Mouse (Mus musculus): ENCODE results near the gene Psma6. TPM values are rescaled to one million over a fixed set of nuclear protein-coding genes. Genes with fewer than 3 reads are reported as not detected.

Gene Psma6
- polyA plus RNA-seq, 1 experiment from 2014 or later = 409 TPM

DNA sequence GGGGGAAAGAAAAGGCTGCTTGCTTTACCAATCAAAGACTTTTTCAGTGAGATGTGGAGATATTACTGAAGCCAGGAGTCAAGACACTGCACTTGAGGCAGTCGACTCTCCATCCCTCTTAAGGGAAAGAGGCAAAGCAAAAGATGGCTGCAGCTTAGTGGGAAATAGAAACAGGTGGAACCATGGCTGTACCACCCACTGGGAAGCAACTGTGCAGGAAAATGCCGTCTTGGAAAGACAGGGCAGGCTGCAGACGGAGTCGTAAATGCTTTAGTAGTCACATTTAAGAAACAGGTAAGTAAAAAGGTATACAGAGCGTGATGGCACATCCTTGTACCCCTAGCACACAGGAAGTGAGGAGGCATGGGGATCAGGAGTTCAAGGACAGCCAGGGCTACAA is 79.1 kb downstream of the Psma6 start:
- no peak overlapping the region for H3K4me3 ChIP-seq
- peaks cover 39% of the 10 kb centered on the region for H3K4me1 ChIP-seq
- no peaks in the 10 kb centered on the region for H3K27me3 ChIP-seq (ENCODE audit: insufficient read depth, poor library complexity, severe bottlenecking)
- H3K9me3 ChIP-seq = no peaks in the 10 kb centered on the region
- no peaks in the 10 kb centered on the region for H3K36me3 ChIP-seq
- no peak overlapping the region for H3K27ac ChIP-seq
- 84% methylated on average over 5 of the region's 5 CpGs for WGBS
- no peak for DNase-seq (ENCODE audit: low spot score)

DNA sequence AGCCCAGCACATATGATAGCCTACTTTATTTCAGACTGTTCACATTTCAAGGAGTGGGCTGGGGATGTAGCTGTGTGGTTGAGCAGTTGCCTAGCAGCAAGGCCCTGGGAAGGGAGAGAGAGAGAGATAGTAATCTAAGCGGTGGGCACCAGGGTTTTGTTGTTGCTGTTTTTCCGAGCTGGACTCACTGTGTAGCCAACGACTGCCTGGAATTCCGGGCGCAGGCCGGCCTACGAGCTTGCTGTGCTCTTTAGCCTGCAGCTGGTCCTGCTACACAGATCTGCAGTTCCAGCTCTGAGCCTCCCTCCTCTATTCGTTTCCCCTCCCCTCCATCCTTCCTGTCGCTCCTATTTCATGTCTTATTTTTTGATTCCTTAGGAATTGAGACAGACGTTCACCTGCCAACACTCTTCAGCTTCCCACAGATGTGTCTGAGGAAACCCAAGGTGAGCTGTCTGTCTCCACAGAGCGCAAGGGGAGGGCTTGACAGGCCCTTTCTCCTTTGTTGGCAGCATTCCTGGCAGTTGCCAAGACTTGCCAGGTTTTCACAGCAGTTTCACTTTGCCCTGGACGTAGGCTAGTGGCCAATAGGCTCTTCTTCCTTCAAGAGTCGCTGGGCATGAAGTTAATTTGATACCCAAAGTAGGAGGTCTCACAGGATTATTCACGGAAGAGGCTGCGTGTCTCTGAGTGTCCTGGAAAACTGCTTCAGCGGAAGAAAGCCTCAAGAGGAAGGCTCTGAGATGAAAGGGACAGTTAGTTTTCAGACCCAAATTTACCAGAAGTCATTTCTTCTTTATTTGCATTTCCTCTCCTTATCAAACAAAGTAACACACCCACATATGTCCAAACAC is 80.2 kb downstream of the Psma6 start:
- H3K4me1 ChIP-seq = peaks cover 48% of the 10 kb centered on the region
- DNase-seq (ENCODE audit: low spot score) = no peak

DNA sequence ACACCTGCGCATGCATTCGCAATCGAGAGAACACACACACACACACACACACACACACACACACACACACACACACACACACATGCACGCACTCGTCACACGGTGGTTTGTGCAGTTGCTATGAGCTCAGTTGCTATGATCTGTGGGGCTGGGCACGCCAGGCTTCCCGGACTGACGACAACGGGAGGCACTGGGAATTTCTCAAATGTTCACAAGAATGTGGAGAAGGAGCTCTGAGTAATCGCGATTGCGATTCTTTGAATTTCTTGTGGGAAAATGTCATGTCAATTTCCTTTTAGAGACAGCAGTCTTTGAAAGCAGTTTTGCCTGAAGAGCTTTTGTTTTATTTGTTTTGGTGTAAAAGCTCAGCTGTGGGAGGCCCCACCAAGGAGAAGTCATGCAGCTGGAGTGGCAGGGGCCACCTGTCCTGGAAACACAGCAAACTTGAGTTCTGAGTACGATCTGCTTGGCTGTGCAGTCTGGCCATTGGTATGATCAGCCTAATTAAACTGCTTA is 80.9 kb downstream of the Psma6 start:
- Histone ChIP-seq H3K4me1 (peaks cover 48% of the 10 kb centered on the region), H3K4me3 (no peak overlapping the region), H3K27ac (no peak overlapping the region), H3K36me3 (no peaks in the 10 kb centered on the region), H3K9me3 (no peaks in the 10 kb centered on the region), H3K27me3 (ENCODE audit: insufficient read depth, poor library complexity, severe bottlenecking) (0 out of 2 replicates have a peak, but pooled peaks cover 7% of the 10 kb centered on the region)
- no peak for DNase-seq (ENCODE audit: low spot score)
- 77% methylated on average over 14 of the region's 14 CpGs for WGBS

More for the DNA sequence above, 80.2 kb downstream of the Psma6 start:
- H3K27ac ChIP-seq = 0 out of 2 replicates have a peak overlapping the region, but pooled peaks have one; percentile 16
- H3K27me3 ChIP-seq (ENCODE audit: insufficient read depth, poor library complexity, severe bottlenecking) = 0 out of 2 replicates have a peak, but pooled peaks cover under 1% of the 10 kb centered on the region
- 41% methylated on average over 16 of the region's 16 CpGs for WGBS
- no peaks in the 10 kb centered on the region for H3K9me3 ChIP-seq
- H3K4me3 ChIP-seq = no peak overlapping the region
- H3K36me3 ChIP-seq = no peaks in the 10 kb centered on the region

DNA sequence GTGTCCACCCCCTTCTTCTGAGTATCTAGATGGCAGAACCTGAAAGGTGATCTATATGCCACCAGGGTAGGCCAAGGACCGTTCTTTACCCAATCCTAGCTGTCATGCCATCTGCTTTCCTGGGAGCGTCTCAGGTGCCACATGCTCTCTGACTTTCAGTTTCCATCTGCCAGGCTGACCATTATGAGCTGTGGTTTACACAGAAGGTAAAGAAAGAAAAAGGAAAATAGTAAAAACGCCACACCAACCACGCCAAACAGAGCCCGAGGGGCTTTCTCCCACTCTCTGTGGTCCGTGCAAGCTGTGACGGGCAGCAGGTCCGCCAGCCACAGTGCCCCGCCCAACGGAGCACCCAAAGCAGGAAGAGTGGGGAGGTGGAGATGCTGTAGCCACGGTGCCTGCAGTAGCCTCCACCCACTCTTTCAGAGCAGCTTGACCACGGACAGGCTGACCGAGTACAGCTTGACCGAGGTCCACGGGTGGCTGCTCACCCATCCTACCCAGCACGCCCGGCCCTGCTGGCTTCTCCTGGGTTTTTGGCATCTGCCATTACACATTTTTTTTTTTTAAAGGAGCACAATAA is 81.5 kb downstream of the Psma6 start:
- H3K9me3 ChIP-seq = no peaks in the 10 kb centered on the region
- no peak overlapping the region for H3K27ac ChIP-seq
- WGBS = 80% methylated on average over 17 of the region's 17 CpGs
- DNase-seq (ENCODE audit: low spot score) = no peak
- peaks cover 53% of the 10 kb centered on the region for H3K4me1 ChIP-seq
- H3K4me3 ChIP-seq = no peak overlapping the region
- H3K27me3 ChIP-seq (ENCODE audit: insufficient read depth, poor library complexity, severe bottlenecking) = 0 out of 2 replicates have a peak, but pooled peaks cover 7% of the 10 kb centered on the region
- H3K36me3 ChIP-seq = no peaks in the 10 kb centered on the region

DNA sequence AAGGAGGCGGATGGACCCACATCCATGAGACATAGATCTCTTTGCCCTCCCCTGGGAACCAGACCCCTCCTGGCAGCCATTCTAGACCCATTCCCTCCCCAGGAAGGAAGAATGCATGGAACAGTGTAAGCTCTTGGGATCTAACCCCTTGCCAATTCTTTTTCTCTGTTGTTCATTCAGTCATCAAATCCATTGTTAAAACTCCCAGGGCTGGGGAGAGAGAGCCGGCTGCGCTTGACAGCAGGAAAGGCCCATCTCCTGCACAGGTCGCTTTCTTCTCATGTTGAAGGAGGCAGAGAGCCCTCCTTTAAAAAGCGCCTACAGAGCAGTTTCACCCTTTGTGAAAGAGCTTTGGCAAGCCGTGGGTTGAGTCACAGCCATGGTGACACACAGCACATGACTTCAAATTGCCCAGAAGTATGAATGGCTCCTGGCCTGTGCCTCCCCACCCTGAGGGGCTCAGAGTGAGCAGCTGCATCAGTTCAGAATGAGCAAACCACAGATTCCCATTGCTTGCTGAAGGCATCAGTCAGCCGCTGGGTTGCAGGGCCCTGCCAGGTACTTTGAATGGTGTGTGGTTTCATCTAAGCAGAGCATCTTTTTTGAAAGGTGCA is 82.2 kb downstream of the Psma6 start:
- no peak for DNase-seq (ENCODE audit: low spot score)
- H3K36me3 ChIP-seq = no peaks in the 10 kb centered on the region
- no peak overlapping the region for H3K4me3 ChIP-seq
- H3K27me3 ChIP-seq (ENCODE audit: insufficient read depth, poor library complexity, severe bottlenecking) = 0 out of 2 replicates have a peak, but pooled peaks cover 7% of the 10 kb centered on the region
- peaks cover 56% of the 10 kb centered on the region for H3K4me1 ChIP-seq
- 66% methylated on average over 7 of the region's 7 CpGs for WGBS
- H3K27ac ChIP-seq = no peak overlapping the region
- no peaks in the 10 kb centered on the region for H3K9me3 ChIP-seq

DNA sequence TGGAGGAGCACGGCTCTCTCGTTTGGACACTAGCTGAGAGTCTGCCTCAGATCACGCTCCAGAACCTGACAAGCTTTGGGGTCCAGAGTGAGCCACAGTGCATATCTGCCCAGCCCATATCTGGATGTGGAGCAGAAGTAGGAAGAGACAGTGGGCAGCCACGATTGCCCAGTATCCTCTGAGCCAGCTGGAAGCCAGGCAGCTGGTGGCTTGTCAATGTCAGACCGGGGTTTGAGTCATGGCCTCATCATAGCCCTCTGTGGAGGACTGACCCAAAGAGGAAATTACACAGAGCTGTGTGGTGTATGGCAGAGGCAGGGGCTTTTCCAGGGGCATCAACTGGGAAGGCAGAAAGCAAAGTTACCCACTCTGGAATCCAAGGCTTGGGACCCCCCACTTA is 82.8 kb downstream of the Psma6 start:
- WGBS = 62% methylated on average over 5 of the region's 5 CpGs
- Histone ChIP-seq H3K36me3 (no peaks in the 10 kb centered on the region), H3K4me1 (peaks cover 52% of the 10 kb centered on the region), H3K4me3 (no peak overlapping the region), H3K27me3 (ENCODE audit: insufficient read depth, poor library complexity, severe bottlenecking) (0 out of 2 replicates have a peak, but pooled peaks cover 7% of the 10 kb centered on the region), H3K27ac (no peak overlapping the region), H3K9me3 (no peaks in the 10 kb centered on the region)
- DNase-seq (ENCODE audit: low spot score) = no peak

DNA sequence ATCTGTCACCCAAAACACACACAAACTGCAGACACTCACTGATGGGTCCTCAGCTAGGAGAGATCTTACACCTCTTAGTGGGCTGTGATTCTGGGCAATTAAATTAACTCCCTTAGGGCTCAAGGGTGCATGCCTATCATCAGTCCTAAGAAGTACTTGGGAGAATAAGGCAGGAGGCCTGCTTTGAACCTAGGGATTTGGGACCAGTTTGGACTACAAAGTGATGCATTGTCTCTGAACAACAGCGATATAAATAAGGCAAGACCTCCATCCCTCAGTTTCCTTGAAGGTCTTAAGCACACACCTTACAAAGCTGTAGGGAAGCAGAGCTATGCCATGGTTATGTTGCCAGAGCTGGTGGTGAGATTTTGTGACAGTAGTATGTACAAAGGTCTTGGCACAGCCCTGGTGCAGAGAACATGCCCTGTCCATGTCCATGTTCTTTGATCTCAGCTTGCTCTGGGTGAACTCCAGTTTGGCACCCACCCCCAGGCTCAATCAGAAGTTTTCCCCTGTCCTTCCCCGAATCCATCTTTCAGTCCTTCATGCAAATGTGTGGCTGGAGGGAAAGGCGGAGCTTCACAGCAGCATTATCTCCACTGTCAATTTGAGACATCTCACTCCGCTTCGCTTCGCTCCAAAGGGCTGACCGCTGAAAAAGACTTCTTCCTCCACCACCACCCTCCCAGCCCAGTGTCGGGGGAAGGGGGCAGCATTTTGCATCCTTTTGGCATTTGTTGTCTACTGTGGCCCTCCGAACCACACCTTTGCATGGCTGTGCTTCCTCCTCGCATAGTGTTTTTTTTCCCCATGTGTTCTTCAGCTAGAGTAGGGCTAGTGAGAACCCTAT is 83.5 kb downstream of the Psma6 start:
- DNase-seq (ENCODE audit: low spot score) = no peak
- Histone ChIP-seq H3K4me3 (no peak overlapping the region), H3K4me1 (peaks cover 52% of the 10 kb centered on the region), H3K9me3 (no peaks in the 10 kb centered on the region), H3K36me3 (no peaks in the 10 kb centered on the region), H3K27ac (no peak overlapping the region), H3K27me3 (ENCODE audit: insufficient read depth, poor library complexity, severe bottlenecking) (0 out of 2 replicates have a peak, but pooled peaks cover 7% of the 10 kb centered on the region)
- WGBS = 30% methylated on average over 10 of the region's 10 CpGs

Other genes with a start within 250 kb of the Psma6 start
- 43.6 and 50.8 TPM in 2 replicates for gene Srp54b, start 229.1 kb upstream of the Psma6 start, polyA plus RNA-seq (2016; fragmentation: Nextera tagmentation; extraction: Ambion mirVana)
- gene 1700047I17Rik2, start 184.6 kb upstream of the Psma6 start, polyA plus RNA-seq (2016; fragmentation: Nextera tagmentation; extraction: Ambion mirVana) = 2.0 TPM in 1 of 2 replicates, not detected in the other
- 54.2 and 56.3 TPM in 2 replicates for gene Srp54c, start 154.1 kb upstream of the Psma6 start, polyA plus RNA-seq (2016; fragmentation: Nextera tagmentation; extraction: Ambion mirVana)
- gene 1110008L16Rik, start 84.6 kb upstream of the Psma6 start, polyA plus RNA-seq (2016; fragmentation: Nextera tagmentation; extraction: Ambion mirVana) = 13.3 and 14.2 TPM in 2 replicates
- 11.0 and 14.2 TPM in 2 replicates for gene Ppp2r3c, start 81.2 kb upstream of the Psma6 start, polyA plus RNA-seq (2016; fragmentation: Nextera tagmentation; extraction: Ambion mirVana)
- gene Nfkbia, start 108.4 kb downstream of the Psma6 start, polyA plus RNA-seq (2016; fragmentation: Nextera tagmentation; extraction: Ambion mirVana) = 36.8 and 44.2 TPM in 2 replicates
- gene Aldoart2, start 181.0 kb downstream of the Psma6 start, polyA plus RNA-seq (2016; fragmentation: Nextera tagmentation; extraction: Ambion mirVana) = 0.09 TPM in 1 of 2 replicates, not detected in the other
- gene Insm2, start 215.2 kb downstream of the Psma6 start, polyA plus RNA-seq (2016; fragmentation: Nextera tagmentation; extraction: Ambion mirVana) = 0.06 TPM in 1 of 2 replicates, not detected in the other